Mouse (Mus musculus): Measurements from ENCODE around the gene Acsl5. TPM values are rescaled to one million over a fixed set of nuclear protein-coding genes. Genes with fewer than 3 reads are reported as not detected.

Acsl5 gene
- polyA plus RNA-seq, 1 experiment from 2014 or later, result 21.2 TPM

- Histone ChIP-seq H3K27me3 (no peaks in the 10 kb centered on the region), H3K9me3 (no peaks in the 10 kb centered on the region), H3K27ac (no peak overlapping the region), H3K36me3 (peaks cover 77% of the 10 kb centered on the region), H3K4me2 (no peak overlapping the region), H3K9ac (replicated peaks) (no peak overlapping the region), H3K4me1 (replicated peaks) (no peaks in the 10 kb centered on the region), H3K4me3 (replicated peaks) (no peak overlapping the region)
- WGBS, result 89% methylated on average over 3 of the region's 3 CpGs
- no peak for ATAC-seq (ENCODE audit: insufficient number of reproducible peaks, insufficient read depth, low FRiP score, low TSS enrichment, low read depth)
Measured at GRCm38 (mm10) chr19:55300525-55300924, 48.8 kb downstream of the Acsl5 start.

DNA sequence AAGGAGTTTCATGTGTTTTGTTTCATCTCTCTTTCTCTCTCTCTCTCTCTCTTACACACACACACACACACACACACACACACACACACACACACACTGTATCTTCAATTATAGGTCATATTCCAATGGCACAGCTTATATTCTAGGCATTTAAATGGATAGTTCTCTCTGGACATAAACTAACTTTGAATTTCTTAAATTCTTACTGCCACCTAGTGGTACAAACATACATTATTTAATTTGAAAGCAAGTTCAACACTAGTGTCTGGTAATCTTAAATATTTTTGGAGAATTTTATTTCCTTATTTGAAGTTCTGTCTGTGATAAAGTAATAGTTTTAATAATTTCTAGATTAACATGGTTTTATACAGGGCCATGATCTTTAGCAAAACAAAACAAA is 53.3 kb downstream of the Acsl5 start:
- Histone ChIP-seq H3K36me3 (peaks cover 78% of the 10 kb centered on the region), H3K27me3 (no peaks in the 10 kb centered on the region), H3K4me3 (replicated peaks) (no peak overlapping the region), H3K9me3 (no peaks in the 10 kb centered on the region), H3K4me1 (replicated peaks) (no peaks in the 10 kb centered on the region), H3K9ac (replicated peaks) (no peak overlapping the region), H3K27ac (no peak overlapping the region), H3K4me2 (no peak overlapping the region)
- ATAC-seq (ENCODE audit: insufficient number of reproducible peaks, insufficient read depth, low FRiP score, low TSS enrichment, low read depth), result no peak

GRCm38 (mm10) chr19:55311874-55312273 is 60.1 kb downstream of the Acsl5 start:
- Histone ChIP-seq H3K36me3 (peaks cover 58% of the 10 kb centered on the region), H3K4me3 (replicated peaks) (no peak overlapping the region), H3K9ac (replicated peaks) (no peak overlapping the region), H3K27me3 (no peaks in the 10 kb centered on the region), H3K4me1 (replicated peaks) (peaks cover 19% of the 10 kb centered on the region), H3K4me2 (no peak overlapping the region), H3K27ac (no peak overlapping the region), H3K9me3 (no peaks in the 10 kb centered on the region)
- ATAC-seq (ENCODE audit: insufficient number of reproducible peaks, insufficient read depth, low FRiP score, low TSS enrichment, low read depth), result no peak
- WGBS, result 90% methylated on average over 8 of the region's 8 CpGs

DNA sequence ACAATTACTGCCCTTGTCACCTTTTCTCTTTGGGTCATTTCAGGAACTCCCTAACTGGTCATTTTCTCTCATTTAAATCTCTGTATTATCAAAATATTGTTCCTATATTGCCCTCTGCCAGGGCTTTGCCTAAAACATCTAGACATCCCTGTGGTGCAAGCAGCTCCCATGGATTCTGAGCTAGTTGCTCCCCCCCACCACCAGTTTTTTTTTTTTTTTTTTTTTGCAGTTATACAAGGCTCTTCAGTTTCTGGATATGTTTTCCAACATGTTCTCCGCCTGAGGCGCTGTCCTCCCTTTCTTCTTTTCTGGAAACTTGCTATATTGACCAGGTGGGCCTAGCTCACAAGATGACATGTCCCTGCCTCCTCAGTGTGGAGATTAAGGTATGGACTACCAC is 61.9 kb downstream of the Acsl5 start:
- WGBS, result 100% methylated on average over 2 of the region's 2 CpGs

DNA sequence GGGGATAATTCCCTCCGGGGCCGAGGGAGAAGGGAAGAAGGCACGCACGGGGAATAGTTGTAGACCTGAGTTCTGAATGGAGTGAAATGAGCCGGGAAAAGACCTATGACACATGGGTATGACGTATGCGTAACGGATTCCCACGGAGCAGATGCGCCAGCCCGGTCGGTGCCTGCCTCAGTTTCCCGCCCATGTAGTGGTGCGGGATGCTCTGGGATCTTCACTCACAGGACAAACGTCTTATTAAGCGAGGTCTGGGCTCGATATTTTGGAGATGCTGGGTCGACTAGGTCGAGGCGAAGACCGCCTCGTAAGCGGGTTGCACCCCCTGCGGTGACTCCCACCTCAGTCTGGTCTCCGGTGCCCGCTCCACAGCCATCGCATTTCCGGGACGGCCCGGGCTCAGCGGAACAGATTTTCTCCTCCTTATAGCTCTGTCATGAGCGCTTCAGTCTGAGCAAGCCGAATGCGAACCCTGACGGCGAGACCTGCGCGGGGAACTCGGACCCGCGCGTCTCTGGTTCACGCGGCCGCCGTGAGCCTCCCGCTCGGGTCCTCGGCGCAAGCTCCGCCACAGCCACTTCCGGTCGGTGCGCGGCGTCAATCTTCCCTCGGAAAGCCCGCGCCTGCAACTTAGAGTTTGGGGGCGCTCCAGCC is 63.8 kb downstream of the Acsl5 start, which contains the start of gene Zdhhc6:
TSS of gene Zdhhc6 (minus strand) at position 581 of the 657 bp plus-strand sequence.
- Histone ChIP-seq H3K9me3 (no peaks in the 10 kb centered on the region), H3K27me3 (no peaks in the 10 kb centered on the region), H3K4me3 (replicated peaks) (peak within 1 kb of the TSS; percentile 87), H3K4me2 (peak within 1 kb of the TSS; percentile 94), H3K36me3 (peaks cover 23% of the 10 kb centered on the region), H3K9ac (replicated peaks) (peak within 1 kb of the TSS; percentile 85), H3K4me1 (replicated peaks) (peaks cover 21% of the 10 kb centered on the region), H3K27ac (peak within 1 kb of the TSS; percentile 91)
- peak; percentile 70 for ATAC-seq (ENCODE audit: insufficient number of reproducible peaks, insufficient read depth, low FRiP score, low TSS enrichment, low read depth)
- under 1% methylated on average over 60 of the region's 60 CpGs for WGBS

More for the DNA sequence above, 61.9 kb downstream of the Acsl5 start:
- peaks cover 21% of the 10 kb centered on the region for H3K4me1 ChIP-seq (replicated peaks)
- no peak overlapping the region for H3K9ac ChIP-seq (replicated peaks)
- H3K36me3 ChIP-seq, result peaks cover 43% of the 10 kb centered on the region
- H3K4me2 ChIP-seq, result no peak overlapping the region; the same call in 1 of the 2 replicates
- ATAC-seq (ENCODE audit: insufficient number of reproducible peaks, insufficient read depth, low FRiP score, low TSS enrichment, low read depth), result no peak
- H3K4me3 ChIP-seq (replicated peaks), result no peak overlapping the region
- no peaks in the 10 kb centered on the region for H3K9me3 ChIP-seq
- H3K27ac ChIP-seq, result no peak overlapping the region
- no peaks in the 10 kb centered on the region for H3K27me3 ChIP-seq

GRCm38 (mm10) chr19:55316109-55316714 is 64.5 kb downstream of the Acsl5 start, which contains the start of gene Vti1a:
Gene Vti1a, plus strand, starts transcription at chr19:55316295.
- Histone ChIP-seq H3K9ac (replicated peaks) (peak within 1 kb of the TSS; percentile 85), H3K36me3 (peaks cover 18% of the 10 kb centered on the region), H3K4me2 (peak within 1 kb of the TSS; percentile 94), H3K9me3 (no peaks in the 10 kb centered on the region), H3K27ac (peak within 1 kb of the TSS; percentile 91), H3K4me1 (replicated peaks) (peaks cover 21% of the 10 kb centered on the region), H3K27me3 (no peaks in the 10 kb centered on the region), H3K4me3 (replicated peaks) (peak within 1 kb of the TSS; percentile 87)
- peak; percentile 90 for ATAC-seq (ENCODE audit: insufficient number of reproducible peaks, insufficient read depth, low FRiP score, low TSS enrichment, low read depth)
- under 1% methylated on average over 48 of the region's 48 CpGs for WGBS

DNA sequence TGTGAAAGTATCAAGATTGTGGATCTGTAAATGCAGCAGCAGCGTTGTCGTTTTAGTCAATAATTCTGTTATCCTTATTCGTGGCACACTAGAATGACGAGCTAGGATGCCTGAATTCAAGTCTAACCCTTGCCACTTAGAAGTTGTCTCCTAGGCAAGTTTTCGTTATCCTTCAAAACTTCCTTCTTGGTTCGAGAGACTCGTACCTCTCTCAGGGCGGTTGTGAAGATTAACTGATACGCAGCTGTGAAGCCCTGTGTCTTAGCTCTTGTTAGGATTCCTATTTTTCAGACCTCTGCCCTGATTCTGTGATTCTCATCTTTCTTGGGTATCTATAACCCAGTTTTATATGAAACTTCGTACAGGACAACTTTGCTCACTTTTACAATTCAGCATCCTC is 65.2 kb downstream of the Acsl5 start:
- Histone ChIP-seq H3K27me3 (no peaks in the 10 kb centered on the region), H3K4me1 (replicated peaks) (peaks cover 21% of the 10 kb centered on the region), H3K36me3 (peaks cover 11% of the 10 kb centered on the region), H3K9ac (replicated peaks) (no peak overlapping the region; the same call in 1 of the 2 replicates), H3K4me2 (peak overlapping the region; percentile 94), H3K4me3 (replicated peaks) (peak overlapping the region; percentile 87), H3K9me3 (no peaks in the 10 kb centered on the region), H3K27ac (no peak overlapping the region)
- WGBS, result 64% methylated on average over 10 of the region's 10 CpGs
- ATAC-seq (ENCODE audit: insufficient number of reproducible peaks, insufficient read depth, low FRiP score, low TSS enrichment, low read depth), result no peak

- peaks cover 16% of the 10 kb centered on the region; the same call in 1 of the 2 replicates for H3K36me3 ChIP-seq
- 71% methylated on average over 3 of the region's 3 CpGs for WGBS
- H3K4me1 ChIP-seq (replicated peaks), result peaks cover 17% of the 10 kb centered on the region
- ATAC-seq (ENCODE audit: insufficient number of reproducible peaks, insufficient read depth, low FRiP score, low TSS enrichment, low read depth), result no peak
- H3K27me3 ChIP-seq, result no peaks in the 10 kb centered on the region
- H3K4me3 ChIP-seq (replicated peaks), result no peak overlapping the region
- H3K4me2 ChIP-seq, result no peak overlapping the region
- H3K9me3 ChIP-seq, result no peaks in the 10 kb centered on the region
- H3K27ac ChIP-seq, result no peak overlapping the region
- no peak overlapping the region for H3K9ac ChIP-seq (replicated peaks)
Measured at GRCm38 (mm10) chr19:55319036-55319435, 67.3 kb downstream of the Acsl5 start.

- no peaks in the 10 kb centered on the region for H3K9me3 ChIP-seq
- H3K4me3 ChIP-seq (replicated peaks), result no peak overlapping the region
- 81% methylated on average over 5 of the region's 5 CpGs for WGBS
- H3K4me2 ChIP-seq, result no peak overlapping the region
- H3K36me3 ChIP-seq, result peaks cover 19% of the 10 kb centered on the region; the same call in 1 of the 2 replicates
- no peak overlapping the region for H3K9ac ChIP-seq (replicated peaks)
- no peak overlapping the region for H3K27ac ChIP-seq
- no peak for ATAC-seq (ENCODE audit: insufficient number of reproducible peaks, insufficient read depth, low FRiP score, low TSS enrichment, low read depth)
- no peaks in the 10 kb centered on the region for H3K27me3 ChIP-seq
- peaks cover 12% of the 10 kb centered on the region for H3K4me1 ChIP-seq (replicated peaks)
Measured at GRCm38 (mm10) chr19:55319521-55319920, 67.8 kb downstream of the Acsl5 start.

DNA sequence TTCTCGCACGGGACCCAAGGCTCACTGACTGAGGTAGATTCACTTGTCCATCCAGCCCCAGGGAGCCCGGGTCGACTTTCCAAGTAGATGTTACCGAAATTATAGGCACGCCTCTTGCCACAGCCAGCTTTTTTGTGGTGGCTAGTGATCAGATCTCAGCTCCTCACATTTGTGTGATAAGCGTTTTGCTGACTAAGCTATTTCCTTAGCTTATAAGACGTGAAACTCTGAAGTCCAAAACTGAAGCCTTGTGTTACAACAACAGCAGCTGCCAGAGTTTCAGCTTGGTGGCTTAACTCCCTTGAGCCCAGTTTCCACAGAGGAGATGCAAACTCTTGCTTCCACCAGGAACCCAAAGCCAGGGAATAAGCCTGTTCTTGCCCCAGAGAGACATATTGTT is 70.9 kb downstream of the Acsl5 start:
- no peak overlapping the region for H3K4me3 ChIP-seq (replicated peaks)
- WGBS, result 97% methylated on average over 8 of the region's 8 CpGs
- H3K36me3 ChIP-seq, result peaks cover 30% of the 10 kb centered on the region; the same call in 1 of the 2 replicates
- H3K27me3 ChIP-seq, result no peaks in the 10 kb centered on the region
- ATAC-seq (ENCODE audit: insufficient number of reproducible peaks, insufficient read depth, low FRiP score, low TSS enrichment, low read depth), result no peak
- no peaks in the 10 kb centered on the region for H3K9me3 ChIP-seq
- H3K27ac ChIP-seq, result no peak overlapping the region
- H3K9ac ChIP-seq (replicated peaks), result no peak overlapping the region
- no peaks in the 10 kb centered on the region for H3K4me1 ChIP-seq (replicated peaks)
- H3K4me2 ChIP-seq, result no peak overlapping the region

DNA sequence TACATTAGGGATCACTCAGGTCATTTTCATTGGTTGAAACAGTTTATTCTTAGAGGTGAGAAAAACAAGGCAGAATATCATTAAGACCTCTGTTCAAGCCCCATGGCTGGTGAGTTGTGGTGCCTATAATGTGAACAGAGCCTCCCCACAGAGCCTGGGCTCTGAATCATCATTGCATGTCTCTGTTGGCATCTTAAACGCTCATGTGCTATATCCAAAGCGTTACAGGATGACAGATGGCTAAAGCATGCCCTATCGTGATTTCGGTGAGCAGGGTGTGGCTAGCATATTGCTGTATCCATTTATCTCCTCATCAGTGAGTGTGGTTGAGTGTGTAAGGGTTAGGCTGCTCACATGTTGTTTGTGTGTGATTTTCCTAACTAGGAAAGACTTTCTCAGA is 75.8 kb downstream of the Acsl5 start:
- Histone ChIP-seq H3K4me1 (replicated peaks) (no peaks in the 10 kb centered on the region), H3K9me3 (no peaks in the 10 kb centered on the region), H3K27ac (no peak overlapping the region), H3K4me2 (no peak overlapping the region), H3K27me3 (no peaks in the 10 kb centered on the region), H3K4me3 (replicated peaks) (no peak overlapping the region), H3K9ac (replicated peaks) (no peak overlapping the region), H3K36me3 (peaks cover 71% of the 10 kb centered on the region)
- no peak for ATAC-seq (ENCODE audit: insufficient number of reproducible peaks, insufficient read depth, low FRiP score, low TSS enrichment, low read depth)
- 87% methylated on average over 4 of the region's 4 CpGs for WGBS

Measured in limb, embryonic 12.5 days (tissue).